Mouse (Mus musculus): ENCODE data around the gene Slc4a4. TPM values are rescaled to one million over a fixed set of nuclear protein-coding genes. Genes with fewer than 3 reads are reported as not detected.

The Slc4a4 gene
- polyA plus RNA-seq, 1 experiment: 49.3 TPM

DNA sequence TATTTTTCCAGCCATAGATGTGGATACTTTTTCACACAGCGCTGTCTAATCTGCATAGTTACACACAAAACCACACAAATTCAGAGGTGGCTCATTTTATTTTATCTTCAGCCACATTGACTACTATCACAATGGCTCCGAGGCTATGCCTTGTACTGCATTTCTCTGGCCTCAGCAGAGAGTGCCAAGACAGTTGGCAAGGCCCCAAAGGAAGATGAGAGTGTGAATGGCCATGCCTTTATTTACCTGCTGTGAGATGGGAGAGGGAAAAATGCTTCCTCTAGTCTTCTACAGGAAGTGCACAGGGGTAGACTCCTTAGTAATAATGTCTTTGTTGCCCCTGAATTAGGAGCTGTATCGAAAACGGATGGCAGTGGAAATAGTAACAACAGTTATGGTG lies 3.5 kb downstream of the Slc4a4 start:
- Histone ChIP-seq H3K4me3 (ENCODE audit: insufficient read depth, low read depth, low read length) (no peak overlapping the region), H3K27ac (replicated peaks; ENCODE audit: low read depth, low read length) (no peak overlapping the region), H3K4me1 (ENCODE audit: control insufficient read depth, insufficient read depth, insufficient read length, low read length) (0 out of 2 replicates have a peak, but pooled peaks cover 4% of the 10 kb centered on the region)

DNA sequence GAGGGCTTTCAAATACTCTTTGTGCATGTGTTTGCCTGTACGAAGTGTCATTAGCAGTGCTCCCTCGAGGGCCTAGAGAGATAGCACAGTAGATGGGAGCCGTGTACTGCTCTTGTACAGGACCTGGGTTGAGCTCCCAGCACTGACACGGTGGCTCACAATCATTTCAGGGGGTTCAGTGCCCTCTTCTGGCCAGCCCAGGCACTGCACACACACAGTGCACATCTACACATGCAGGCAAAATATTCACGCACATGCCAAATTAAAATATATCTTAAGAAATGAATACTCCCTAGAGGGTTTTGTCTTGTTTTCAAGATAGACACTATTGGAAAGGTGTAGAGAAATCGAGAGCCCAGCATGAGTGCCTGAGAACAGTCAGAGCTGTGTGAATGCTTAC lies 10.0 kb downstream of the Slc4a4 start:
- Histone ChIP-seq H3K4me1 (ENCODE audit: control insufficient read depth, insufficient read depth, insufficient read length, low read length) (no peaks in the 10 kb centered on the region), H3K27ac (replicated peaks; ENCODE audit: low read depth, low read length) (no peak overlapping the region), H3K4me3 (ENCODE audit: insufficient read depth, low read depth, low read length) (no peak overlapping the region)

DNA sequence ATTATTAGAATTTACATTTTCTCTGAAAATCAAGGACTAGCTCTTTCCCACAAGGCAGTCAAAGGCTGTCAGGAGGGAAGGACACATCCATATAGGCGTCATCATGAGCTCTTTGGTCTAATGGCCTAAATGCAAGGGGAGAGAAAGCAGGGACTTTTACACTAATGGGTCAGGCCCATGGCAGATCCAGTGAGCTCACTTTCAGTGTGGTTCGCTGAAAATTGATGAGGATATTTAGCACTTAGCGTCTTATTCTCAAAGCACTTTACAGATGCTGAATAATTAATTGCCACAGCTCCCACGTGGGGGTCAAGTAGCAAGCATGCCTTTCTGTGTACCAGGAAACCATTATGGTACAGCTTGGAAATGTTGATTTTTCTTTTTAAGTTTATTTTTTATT lies 16.5 kb downstream of the Slc4a4 start:
- H3K4me1 ChIP-seq (ENCODE audit: control insufficient read depth, insufficient read depth, insufficient read length, low read length): no peaks in the 10 kb centered on the region
- no peak overlapping the region for H3K27ac ChIP-seq (replicated peaks; ENCODE audit: low read depth, low read length)
- H3K4me3 ChIP-seq (ENCODE audit: insufficient read depth, low read depth, low read length): no peak overlapping the region

DNA sequence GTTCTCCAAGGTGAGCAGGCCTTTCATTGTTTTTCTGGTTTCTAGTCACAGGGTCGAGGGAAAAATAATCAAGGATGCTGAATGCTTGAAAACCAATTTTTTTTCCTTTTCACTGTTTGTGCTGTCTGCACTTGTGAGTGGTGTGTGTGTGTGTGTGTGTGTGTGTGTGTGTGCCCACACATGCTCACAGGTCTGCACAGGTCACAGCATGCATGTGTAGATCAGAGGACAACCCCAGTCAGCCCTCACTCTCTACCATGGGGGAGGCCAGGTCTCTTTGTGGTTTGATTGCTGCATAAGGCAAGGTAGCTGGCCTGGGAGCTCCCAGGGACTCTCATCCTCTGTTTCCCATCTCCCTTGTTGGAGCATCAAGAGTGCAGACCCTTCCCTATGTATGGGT lies 16.9 kb downstream of the Slc4a4 start:
- H3K4me1 ChIP-seq (ENCODE audit: control insufficient read depth, insufficient read depth, insufficient read length, low read length): no peaks in the 10 kb centered on the region
- H3K27ac ChIP-seq (replicated peaks; ENCODE audit: low read depth, low read length): no peak overlapping the region

DNA sequence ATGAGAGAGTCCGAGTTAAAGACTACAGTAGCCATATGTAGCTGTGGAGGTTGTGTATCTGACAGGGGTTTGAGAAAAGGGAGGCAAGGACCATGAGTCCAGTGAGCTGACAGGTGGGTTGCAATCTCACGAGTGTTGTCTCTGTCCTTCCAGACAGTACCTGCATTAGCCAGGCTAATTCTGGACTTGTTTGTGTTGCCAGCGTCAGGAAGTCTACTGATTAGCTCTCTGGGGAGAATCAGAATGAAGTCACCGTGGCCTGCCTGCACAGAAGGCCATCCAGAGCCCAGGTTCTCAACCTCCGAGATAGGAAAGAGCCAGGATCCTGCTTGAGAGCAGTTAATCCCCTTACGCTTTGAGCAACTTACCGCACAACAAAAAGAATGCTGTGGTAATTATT lies 18.2 kb downstream of the Slc4a4 start:
- no peaks in the 10 kb centered on the region for H3K4me1 ChIP-seq (ENCODE audit: control insufficient read depth, insufficient read depth, insufficient read length, low read length)
- H3K4me3 ChIP-seq (ENCODE audit: insufficient read depth, low read depth, low read length): no peak overlapping the region
- no peak overlapping the region for H3K27ac ChIP-seq (replicated peaks; ENCODE audit: low read depth, low read length)

More for the DNA sequence above, 16.9 kb downstream of the Slc4a4 start:
- no peak overlapping the region for H3K4me3 ChIP-seq (ENCODE audit: insufficient read depth, low read depth, low read length)

DNA sequence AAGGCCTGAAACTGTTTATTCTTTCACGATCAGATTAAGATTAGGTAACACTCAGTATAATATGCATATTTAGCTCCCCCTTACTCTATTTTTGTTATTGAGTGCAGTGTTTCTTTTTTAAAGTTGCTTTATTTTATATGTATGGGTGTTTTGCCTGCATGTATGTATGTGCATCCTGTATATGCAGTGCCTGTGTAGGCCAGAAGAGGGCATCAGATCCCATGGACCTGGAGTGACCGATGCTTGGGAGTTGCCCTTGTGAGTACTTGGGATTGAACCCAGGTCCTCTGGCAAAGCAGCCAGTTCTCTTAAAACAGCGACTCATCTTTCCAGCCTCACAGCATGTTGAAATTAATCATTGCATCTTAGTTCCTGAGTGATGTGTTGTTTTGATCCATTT lies 21.0 kb downstream of the Slc4a4 start:
- Histone ChIP-seq H3K4me1 (ENCODE audit: control insufficient read depth, insufficient read depth, insufficient read length, low read length) (no peaks in the 10 kb centered on the region), H3K4me3 (ENCODE audit: insufficient read depth, low read depth, low read length) (no peak overlapping the region), H3K27ac (replicated peaks; ENCODE audit: low read depth, low read length) (no peak overlapping the region)

DNA sequence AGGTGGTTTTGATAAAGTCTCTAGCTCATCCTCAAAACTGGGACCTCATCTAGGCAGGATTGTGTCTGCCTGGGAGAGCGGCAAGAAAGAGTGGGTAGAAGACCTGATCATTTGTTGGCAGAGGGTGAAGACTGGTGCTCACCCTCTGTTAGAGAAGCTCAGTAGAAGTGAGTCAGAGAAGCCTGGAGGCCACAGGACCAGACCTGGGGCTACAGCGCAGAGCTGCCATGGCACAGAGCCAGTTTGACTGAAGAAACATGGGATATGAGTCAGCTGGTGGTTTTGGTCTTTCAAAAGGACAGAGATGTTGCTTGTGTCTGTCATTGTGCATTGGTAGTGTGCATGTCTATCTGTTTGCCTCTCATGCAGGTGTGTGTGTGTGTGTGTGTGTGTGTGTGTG lies 26.0 kb downstream of the Slc4a4 start:
- Histone ChIP-seq H3K4me3 (ENCODE audit: insufficient read depth, low read depth, low read length) (no peak overlapping the region), H3K27ac (replicated peaks; ENCODE audit: low read depth, low read length) (peak overlapping the region; percentile 41; the same call in 1 of the 2 replicates), H3K4me1 (ENCODE audit: control insufficient read depth, insufficient read depth, insufficient read length, low read length) (peaks cover 3% of the 10 kb centered on the region; the same call in 1 of the 2 replicates)

DNA sequence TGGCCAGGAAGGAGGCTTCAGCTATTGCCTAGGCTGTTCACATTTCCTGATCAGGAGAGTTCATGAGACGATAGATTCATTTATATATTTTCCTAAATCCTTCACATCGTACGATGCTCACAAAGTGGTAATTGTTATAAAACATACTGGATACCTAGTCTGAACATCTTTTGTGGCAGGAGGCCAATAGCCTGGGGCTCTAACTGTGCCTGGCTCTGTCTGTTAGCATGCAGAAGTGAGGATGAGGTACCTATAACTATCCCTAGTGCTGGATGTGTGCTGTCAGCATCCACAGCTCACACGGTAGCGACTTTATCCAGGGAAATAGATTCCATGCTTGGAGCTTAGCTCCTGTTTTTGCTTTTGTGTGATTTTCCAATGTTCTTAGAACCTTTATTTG lies 28.5 kb downstream of the Slc4a4 start:
- Histone ChIP-seq H3K4me3 (ENCODE audit: insufficient read depth, low read depth, low read length) (no peak overlapping the region), H3K27ac (replicated peaks; ENCODE audit: low read depth, low read length) (no peak overlapping the region; the same call in 1 of the 2 replicates), H3K4me1 (ENCODE audit: control insufficient read depth, insufficient read depth, insufficient read length, low read length) (peaks cover 6% of the 10 kb centered on the region; the same call in 1 of the 2 replicates)

DNA sequence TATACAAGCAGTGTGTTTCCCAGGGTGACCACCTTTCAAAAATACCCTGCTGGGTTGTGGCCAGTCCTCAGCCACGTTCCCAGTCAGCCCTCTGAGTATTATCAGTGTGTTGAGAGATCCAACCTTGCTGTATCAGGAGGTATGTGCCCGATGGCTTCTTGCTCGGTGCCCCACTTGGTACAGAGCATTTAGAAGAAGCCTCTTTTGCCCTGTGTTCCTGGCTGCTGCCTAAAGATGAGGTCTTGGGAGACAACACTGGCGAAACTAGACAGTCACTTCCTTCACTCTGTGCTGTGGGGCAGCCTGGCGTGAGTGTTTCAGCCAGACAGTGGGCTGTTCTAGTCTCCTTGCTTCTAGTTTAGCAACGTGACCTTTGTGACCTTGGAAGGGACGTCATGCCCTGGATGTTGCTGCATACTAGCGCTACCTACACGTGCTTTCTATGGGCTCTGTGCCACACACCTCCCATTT lies 29.9 kb downstream of the Slc4a4 start:
- Histone ChIP-seq H3K4me1 (ENCODE audit: control insufficient read depth, insufficient read depth, insufficient read length, low read length) (peaks cover 6% of the 10 kb centered on the region; the same call in 1 of the 2 replicates), H3K4me3 (ENCODE audit: insufficient read depth, low read depth, low read length) (no peak overlapping the region), H3K27ac (replicated peaks; ENCODE audit: low read depth, low read length) (peak overlapping the region; percentile 96)

DNA sequence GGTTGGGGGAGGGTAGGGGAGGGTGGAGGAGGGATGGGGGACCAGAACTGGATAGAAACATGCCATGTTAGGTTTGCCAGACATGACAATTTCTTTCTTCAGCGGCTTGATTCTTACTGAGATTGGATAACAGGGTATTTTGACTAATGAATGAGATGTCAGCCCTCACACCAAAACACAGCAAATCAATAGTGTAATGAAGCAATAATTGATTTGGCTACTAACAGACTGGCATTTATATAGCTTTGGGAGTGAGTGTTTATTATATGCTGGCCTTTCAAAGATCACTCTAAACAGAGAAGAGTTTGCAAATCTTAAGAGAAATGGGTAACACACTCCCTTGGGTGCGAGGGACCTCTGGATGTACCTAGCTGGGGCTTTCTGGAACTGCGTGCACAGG lies 30.6 kb downstream of the Slc4a4 start:
- peak overlapping the region; percentile 58 for H3K27ac ChIP-seq (replicated peaks; ENCODE audit: low read depth, low read length)
- peaks cover 6% of the 10 kb centered on the region; the same call in 1 of the 2 replicates for H3K4me1 ChIP-seq (ENCODE audit: control insufficient read depth, insufficient read depth, insufficient read length, low read length)
- no peak overlapping the region for H3K4me3 ChIP-seq (ENCODE audit: insufficient read depth, low read depth, low read length)

DNA sequence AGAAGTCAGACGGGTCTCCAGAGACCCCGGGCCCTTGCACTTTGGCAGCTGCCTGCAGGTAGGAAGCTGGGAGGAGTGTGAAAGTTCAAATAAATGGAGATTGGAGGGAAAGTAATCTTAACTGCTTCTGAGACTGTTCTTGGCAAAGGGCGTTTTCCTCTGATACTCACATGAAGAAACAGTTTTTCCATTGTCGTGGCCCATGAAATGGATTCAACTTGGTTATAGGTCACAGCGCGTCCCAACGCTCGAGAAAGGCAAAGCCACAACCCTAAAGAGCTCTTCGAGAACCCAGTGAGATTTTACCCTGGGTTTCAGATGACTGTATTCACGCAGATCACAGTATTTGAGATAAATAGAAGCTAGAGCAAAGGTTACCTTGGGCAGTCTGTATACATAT lies 31.0 kb downstream of the Slc4a4 start:
- Histone ChIP-seq H3K4me1 (ENCODE audit: control insufficient read depth, insufficient read depth, insufficient read length, low read length) (peaks cover 6% of the 10 kb centered on the region; the same call in 1 of the 2 replicates), H3K27ac (replicated peaks; ENCODE audit: low read depth, low read length) (peak overlapping the region; percentile 92), H3K4me3 (ENCODE audit: insufficient read depth, low read depth, low read length) (no peak overlapping the region)

DNA sequence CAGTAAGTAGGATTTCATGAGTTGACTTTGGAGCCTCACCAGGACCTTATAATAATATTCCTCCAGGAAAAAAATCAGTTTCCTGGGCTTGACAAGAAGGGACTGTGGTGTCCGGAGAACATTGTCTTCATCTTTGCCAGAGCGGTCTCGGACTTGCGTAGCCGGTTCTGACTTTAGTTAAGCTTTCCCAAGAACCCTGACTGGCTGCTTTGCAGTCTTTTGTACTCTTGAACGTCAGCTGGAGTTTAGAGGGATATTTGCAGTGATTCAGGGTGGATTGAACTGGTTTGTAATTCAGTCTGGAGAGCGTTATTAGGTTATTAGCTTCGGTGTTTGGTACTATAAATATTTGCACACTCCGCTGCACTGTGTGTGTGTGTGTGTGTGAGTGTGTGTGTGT lies 31.9 kb downstream of the Slc4a4 start:
- no peak overlapping the region for H3K4me3 ChIP-seq (ENCODE audit: insufficient read depth, low read depth, low read length)
- H3K4me1 ChIP-seq (ENCODE audit: control insufficient read depth, insufficient read depth, insufficient read length, low read length): peaks cover 6% of the 10 kb centered on the region; the same call in 1 of the 2 replicates
- peak overlapping the region; percentile 92 for H3K27ac ChIP-seq (replicated peaks; ENCODE audit: low read depth, low read length)

DNA sequence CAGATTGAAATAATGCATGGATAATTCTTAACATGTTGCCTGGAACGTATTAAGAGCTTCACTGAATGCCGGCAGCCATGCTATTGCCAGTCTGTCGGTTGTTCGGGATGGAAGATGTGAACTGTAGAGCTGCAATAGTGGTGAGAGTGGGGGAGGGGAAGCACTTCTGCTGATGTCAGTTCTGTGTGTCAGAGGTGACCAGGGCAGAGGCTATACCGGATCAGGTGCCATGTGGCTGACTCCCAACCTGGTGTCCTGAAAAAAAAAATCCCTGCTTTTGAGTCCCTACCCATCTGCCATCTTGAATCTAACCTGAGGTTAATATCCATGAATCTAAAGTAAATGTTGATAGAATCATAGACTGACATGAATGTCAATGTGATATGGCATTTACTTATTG lies 39.0 kb downstream of the Slc4a4 start:
- H3K4me1 ChIP-seq (ENCODE audit: control insufficient read depth, insufficient read depth, insufficient read length, low read length): peaks cover 5% of the 10 kb centered on the region
- peak overlapping the region; percentile 86 for H3K27ac ChIP-seq (replicated peaks; ENCODE audit: low read depth, low read length)
- no peak overlapping the region for H3K4me3 ChIP-seq (ENCODE audit: insufficient read depth, low read depth, low read length)

DNA sequence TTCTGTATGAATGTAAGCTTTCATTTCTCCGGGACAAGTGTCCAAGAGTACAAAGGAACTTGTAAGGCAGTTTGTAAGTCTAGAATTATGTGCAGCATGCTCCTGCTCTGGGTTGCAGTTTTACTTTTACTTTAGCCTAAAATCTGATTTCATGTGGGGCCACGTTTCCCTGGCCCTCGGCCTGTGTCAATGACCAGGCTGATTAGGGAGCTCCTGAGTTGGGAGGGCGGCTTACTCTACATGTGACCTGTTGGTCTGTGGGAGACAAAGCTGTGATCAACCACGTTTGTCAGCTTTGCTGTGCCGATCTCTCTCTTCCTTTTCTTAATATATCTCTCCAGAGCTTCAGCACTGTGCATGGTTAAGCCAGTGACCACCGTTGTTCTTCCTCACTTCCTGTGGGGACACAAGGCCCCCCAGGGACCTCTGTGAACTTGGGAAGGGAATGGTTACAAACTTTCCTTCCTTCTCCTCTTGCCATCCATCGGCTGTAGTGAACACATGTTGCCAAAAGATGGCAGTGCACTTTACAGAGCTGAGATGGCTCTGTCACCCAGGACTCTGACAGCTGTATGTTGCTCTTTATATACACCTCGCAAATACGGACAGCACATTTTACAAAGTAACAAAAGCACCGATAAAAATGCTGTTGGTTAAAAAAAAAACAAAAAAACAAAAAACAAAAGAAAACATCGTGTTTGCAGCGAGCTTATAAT lies 41.7 kb downstream of the Slc4a4 start:
- peak overlapping the region; percentile 88 for H3K27ac ChIP-seq (replicated peaks; ENCODE audit: low read depth, low read length)
- H3K4me3 ChIP-seq (ENCODE audit: insufficient read depth, low read depth, low read length): no peak overlapping the region
- peaks cover 13% of the 10 kb centered on the region for H3K4me1 ChIP-seq (ENCODE audit: control insufficient read depth, insufficient read depth, insufficient read length, low read length)

DNA sequence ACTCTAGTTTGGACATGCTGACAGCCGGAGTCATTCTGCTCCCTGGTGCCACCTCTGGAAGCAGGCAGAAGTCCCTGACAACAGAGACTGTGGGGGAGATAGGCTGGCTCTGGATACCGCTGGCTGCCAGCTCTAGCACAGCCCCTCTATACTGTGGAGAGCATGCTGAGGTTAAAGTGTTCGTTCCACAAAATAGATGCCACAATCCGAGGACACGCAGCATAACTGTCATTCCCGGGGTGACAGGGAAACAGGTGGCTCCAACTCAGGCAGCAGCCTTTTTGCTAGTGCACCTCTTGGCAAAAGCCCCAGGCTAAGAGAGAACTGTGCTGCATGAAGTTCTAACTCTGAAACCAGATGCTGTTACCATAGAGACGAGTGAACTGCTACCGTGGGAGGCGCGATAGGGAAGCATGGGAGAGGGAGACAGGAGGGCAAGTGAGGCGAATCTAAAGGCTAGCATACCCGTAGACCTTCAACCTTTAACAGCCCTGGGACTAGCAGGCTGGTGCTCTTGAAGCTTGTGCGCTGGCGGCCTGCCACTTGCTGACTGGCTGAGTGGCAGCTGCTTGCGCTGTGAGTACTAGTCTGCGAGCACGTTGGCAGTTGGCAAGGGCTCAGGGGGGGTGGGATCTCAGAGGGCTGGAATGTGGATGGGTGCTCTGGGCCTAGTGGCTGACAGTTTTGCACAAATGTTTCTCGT lies 42.9 kb downstream of the Slc4a4 start:
- H3K4me3 ChIP-seq (ENCODE audit: insufficient read depth, low read depth, low read length): no peak overlapping the region

DNA sequence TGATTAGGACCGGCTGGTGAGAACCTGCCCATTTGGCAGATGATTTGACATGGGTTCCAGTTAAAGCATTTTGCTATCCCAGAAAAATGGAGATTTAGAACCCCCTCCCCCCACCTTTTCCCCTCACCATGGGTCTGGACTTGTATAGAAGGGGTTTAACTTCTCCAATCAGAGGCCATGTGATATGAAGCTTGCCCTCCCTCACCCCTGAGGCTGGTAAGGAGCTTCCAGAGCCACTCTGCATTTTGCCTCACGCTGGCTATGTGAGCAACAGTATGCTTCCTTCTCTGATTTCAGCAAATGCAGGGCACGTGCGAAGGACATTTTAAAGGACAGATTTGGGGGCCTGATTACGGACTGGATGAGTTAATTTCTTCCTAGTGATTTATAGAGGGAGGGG lies 43.5 kb downstream of the Slc4a4 start:
- Histone ChIP-seq H3K4me1 (ENCODE audit: control insufficient read depth, insufficient read depth, insufficient read length, low read length) (peaks cover 16% of the 10 kb centered on the region), H3K27ac (replicated peaks; ENCODE audit: low read depth, low read length) (peak overlapping the region; percentile 76), H3K4me3 (ENCODE audit: insufficient read depth, low read depth, low read length) (no peak overlapping the region)

More for the DNA sequence above, 42.9 kb downstream of the Slc4a4 start:
- H3K27ac ChIP-seq (replicated peaks; ENCODE audit: low read depth, low read length): peak overlapping the region; percentile 76
- H3K4me1 ChIP-seq (ENCODE audit: control insufficient read depth, insufficient read depth, insufficient read length, low read length): peaks cover 16% of the 10 kb centered on the region
